Mouse (Mus musculus) ovary, postnatal 36 days (tissue): ENCODE data around the gene Slc41a3.

Experiments used
- DNase-seq: peaks from one replicate; pipeline ENCODE4 v3.0.0; 2022; ENCODE audit warnings: low spot score, mixed read lengths

Slc41a3 gene

DNA sequence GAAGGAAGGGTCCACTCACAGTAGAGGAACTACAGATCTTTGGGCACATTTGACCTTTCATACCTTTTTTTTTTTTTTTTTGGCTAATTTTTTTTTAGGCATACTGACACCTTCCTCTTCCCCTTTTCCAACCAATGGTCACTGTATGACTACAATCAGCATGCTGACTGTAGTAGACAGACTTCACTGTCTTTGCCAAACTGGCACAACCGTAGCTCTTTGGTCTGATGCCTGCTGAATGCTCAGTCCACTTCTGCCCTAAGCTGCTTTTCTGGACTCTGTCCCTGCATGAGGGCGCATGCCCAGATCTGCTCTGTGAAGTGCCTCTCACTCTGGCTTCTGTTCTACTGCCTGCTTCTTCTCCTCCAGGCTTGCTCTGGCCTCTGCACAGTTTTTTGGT is 6.9 kb upstream of the Slc41a3 start:
- DNase-seq: no peak

DNA sequence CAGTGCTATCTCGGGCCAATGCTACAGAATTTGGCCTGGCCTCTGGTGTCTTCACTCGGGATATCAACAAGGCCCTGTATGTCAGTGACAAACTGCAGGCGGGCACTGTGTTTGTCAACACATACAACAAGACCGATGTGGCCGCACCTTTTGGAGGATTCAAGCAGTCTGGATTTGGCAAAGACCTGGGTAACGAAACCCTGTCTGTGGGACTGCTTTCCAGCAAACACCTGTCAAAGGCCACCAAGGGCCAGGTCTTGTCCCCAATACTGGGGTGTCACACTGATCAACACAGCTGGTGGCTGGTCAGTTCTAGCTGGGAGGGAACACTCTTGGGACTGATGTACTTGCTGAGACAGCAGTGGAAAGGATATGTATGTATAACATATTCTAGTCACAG is 6.3 kb upstream of the Slc41a3 start:
- DNase-seq: no peak

DNA sequence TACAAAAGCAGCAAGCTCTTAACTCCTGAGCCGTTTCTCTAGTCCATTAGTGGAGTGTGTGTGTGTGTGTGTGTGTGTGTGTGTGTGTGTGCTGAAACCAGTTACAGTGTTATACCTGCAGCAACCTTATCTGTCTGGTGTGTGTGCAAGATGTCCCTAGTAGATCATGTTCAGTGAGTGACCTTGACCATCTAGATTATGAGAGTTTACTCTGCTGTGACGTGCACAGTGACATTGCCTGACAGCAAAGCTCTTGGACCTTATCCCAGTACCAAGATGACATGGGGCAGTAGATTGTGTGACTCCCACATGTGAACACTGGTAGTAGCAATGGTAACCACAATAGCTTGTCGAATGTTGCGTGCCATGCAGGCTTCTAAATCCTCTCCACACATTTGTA is 4.2 kb upstream of the Slc41a3 start:
- DNase-seq: no peak

DNA sequence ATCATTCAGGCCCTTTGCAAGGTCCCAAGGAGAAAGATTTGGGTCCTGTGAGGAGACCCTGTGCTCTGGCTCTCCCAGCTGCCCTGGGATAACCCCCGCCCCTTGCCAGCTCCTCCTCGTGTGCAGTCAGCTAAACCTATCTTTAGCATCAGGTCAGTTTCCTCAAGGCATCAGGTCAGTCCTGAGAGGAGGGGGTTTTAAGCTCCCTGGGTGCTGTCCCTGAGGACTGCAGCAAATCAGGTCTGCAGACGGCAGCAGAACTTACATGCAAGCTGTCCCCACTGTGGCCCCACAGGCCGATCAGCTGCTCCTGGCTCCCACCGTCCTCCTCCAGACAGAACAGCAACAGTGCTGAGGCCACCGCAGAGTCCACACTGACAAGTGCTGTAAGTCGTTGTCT is 2.8 kb upstream of the Slc41a3 start:
- no peak for DNase-seq

DNA sequence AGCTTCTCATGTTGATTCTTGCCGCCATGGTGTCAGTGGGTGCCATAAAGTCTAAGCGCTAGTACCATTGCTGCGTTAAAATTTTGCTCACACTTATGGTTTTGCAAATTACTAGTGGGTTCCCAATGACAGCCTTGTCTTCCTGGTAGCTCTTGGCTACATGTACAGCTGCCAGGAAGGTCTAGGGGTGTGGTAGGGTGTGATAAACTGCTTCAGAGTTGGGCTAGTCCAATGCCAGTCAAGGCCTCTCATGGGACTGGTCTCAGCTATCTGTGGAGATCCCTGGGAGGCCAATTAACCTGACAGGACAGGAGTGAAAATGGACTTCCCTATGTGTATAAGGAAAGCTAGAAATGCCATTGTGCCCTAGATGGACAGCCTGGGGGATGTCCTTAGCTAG is 2.2 kb upstream of the Slc41a3 start:
- DNase-seq: no peak

DNA sequence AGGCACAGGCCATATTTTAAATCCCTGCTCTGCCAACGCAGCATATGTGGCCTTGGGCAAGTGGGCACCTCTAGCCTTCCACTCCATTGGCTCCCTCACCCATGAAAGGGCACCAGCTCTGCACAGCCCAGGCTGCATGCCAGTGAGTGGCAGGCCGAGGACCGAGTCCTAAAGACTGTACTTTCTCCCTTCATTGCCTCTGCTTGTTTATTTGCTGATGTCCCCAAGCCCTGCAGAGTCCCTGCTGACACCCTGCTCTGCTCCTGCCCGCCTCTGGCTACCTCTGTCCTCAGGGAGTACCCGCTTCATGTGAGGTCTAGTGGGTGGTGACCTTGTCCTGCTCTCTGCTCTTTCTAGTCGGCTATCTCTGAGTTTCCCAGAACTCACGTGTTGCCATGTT is 1.4 kb upstream of the Slc41a3 start:
- no peak for DNase-seq

DNA sequence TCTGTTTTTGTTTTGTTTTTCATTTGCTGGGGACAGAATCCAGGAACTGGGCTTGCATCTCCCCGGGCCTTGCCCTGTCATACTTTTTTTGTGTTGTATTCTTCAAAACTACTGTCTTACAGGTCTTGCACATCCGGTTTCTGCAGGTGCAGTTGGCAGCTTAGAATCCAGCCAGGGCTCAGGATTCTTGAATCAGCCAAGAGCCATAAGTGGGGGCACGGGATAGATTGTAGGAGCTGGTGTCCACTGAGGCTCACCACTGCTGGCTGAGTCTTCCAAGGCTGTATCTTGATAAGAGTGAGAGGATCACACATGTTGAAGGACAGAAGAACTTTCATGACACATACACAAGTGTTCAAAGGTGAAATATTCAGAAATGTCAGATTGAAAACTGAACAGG is 395 bp upstream of the Slc41a3 start:
- DNase-seq: no peak

DNA sequence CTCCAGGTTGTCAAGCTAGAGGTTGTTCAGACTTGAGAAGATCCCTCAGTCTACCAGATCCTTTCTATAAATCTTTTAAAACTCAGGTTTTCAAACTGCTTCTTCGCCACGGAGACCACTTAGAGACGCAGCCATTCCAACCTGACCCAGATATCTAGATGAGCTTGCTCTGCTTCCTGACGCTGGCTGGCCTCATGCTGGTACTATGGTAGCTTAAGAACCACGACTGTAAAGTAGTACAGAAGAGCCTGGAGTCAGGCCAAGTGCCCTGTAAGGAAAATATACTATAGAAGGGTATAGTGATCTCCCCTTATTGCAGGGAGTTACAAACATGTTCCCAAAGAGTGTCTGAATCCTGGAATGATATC is 757 bp downstream of the Slc41a3 start:
- DNase-seq: no peak

DNA sequence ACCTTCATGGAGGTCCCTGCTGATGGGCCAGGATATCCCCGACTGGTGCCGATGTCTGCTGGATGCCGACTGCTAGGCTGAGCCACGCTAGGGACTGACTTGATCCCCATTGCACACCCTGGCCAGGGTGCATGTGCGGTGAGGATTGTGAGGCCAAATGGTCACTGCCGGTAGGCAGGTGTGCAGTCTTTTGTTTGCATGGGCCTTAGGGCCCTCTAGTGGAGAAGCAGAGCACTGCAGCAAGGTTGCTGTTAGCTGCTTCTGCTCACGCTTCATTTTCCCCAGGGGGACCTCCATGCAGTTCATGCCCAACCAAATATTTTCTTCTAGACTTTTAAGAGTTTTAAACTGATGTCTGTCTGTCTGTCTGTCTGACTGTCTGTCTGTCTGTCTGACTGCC is 2.0 kb downstream of the Slc41a3 start:
- peak; percentile 58 for DNase-seq

DNA sequence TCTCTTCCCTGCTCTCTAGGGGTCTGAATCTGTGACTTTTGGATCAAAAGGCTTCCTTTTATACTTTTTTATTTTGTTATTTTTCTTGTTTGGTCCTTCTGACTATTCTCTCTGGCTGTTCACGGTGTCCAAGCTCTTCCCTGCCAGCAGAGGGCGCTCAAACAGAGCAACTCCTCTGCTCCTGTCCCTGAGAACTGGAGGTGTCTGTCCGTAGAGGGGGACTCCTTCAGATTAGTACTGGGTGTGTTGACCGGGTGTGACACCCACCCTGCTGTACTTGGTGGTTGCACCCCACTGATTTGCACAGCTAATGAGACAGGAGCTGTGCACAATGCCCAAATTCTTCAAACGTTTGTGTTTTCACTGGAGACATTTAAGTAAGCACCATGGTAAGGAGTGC is 2.7 kb downstream of the Slc41a3 start:
- peak; percentile 67 for DNase-seq

DNA sequence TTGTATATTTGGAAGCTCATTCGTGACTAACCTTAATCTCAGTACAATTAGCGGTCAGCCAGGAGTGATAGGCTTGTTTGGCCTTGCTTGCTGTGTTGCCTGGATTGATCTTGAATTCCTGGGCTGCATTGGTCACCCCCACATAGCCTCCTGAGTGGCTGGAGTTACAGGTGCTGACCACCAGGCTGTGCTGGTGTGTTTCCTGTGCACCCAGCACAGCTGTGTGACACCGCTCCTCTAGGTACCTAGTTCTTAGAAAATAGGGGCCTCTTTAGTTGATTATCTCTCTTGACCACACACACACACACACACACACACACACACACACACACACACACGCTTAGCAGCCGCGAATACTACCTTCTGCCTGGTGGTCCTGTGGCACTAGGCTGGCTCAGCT is 3.7 kb downstream of the Slc41a3 start:
- DNase-seq: peak; percentile 49

DNA sequence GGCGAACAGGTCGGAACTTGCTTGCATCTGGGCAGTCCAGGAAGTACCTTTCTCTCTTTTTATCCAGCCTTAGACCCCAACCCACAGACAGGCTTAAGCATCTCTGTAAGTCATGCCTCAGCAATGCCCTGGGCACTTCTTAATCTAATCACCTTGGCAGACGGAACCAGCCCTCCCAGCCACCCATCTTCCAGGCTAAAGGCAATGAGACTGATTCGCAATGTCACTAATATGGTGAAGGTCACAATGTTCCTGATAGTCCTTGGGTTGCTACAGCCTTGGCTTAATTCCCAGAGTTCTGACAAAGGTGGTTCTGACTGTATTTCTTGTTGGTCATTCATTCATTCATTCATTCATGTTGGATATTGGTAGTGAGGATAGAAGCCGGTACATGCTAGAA is 5.7 kb downstream of the Slc41a3 start:
- DNase-seq: no peak

DNA sequence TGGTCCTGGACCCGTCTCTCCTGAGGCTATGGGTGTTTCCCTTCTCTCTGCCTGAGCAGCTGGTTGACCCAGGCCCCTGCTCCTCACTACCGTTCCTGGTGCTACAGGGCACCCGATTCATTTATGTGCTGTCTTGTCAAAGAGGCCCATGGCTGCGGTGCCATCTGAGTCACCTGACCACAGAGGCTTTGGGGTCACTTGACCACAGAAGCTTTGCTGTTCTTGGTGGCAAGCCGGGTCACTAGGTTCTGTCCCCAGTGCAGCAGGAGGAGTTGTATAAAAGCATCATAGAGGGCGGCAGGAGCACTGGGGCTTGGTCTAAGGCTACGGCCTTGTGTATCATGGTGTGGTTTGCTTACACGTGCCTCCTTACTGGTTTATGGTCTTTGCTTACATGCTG is 8.8 kb downstream of the Slc41a3 start:
- no peak for DNase-seq

DNA sequence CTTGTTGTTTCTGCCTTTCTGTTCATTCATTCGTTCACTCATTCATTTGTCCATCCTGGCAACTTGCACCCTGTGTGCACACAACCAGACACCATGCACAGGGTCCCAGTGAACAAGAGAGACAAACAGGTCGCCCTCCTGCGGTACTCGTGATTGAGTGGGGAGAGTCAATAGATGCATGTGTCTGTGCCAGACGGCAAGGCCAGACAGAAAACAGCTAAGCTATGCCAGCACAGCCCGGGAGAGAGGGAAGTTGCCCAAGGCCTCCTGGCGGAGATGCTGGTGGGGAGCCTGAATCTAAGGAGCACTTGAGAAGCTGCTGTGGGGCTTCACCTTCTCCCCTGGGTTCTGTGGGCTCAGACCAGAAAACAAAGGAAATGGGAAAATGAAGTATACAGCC is 10.8 kb downstream of the Slc41a3 start:
- peak; percentile 52 for DNase-seq

DNA sequence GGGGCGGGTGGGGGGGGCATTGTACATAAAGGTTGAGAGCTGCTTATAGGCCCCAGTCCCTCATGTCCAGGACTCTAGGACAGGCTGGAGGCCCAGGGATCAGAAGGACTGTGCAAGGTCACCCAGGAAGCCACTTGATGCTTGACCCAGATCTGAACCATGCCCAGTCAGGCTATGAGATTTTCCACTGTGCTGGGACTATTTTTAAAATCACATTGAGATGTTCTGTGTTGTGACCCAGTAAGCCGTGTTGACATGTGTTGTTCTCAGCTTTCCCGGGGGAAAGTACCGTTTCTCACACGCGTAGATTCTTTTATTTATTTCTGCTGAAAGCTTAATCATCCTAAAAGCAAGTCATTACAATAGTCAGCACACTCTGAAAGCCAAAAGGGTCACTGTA is 11.5 kb downstream of the Slc41a3 start:
- DNase-seq: no peak

DNA sequence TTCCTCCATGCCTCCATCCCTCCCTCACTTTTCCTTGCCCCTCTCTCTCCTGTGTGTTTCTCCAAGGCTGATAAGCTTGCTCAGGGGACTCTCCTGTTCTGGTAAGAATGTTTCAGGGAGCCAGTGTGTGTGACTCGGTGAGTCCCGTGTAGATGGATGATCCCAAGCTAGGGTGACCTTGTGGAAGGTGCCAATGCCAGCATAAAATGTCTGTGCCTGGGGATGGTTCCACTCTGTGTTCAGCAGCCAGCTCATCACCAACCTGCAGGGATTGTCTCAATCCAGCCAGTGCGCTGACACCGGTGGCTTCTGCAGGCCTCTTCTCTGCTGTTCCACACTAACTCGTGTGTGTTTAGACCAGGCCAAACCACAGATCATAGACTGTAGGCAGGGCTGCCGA is 12.0 kb downstream of the Slc41a3 start:
- no peak for DNase-seq

DNA sequence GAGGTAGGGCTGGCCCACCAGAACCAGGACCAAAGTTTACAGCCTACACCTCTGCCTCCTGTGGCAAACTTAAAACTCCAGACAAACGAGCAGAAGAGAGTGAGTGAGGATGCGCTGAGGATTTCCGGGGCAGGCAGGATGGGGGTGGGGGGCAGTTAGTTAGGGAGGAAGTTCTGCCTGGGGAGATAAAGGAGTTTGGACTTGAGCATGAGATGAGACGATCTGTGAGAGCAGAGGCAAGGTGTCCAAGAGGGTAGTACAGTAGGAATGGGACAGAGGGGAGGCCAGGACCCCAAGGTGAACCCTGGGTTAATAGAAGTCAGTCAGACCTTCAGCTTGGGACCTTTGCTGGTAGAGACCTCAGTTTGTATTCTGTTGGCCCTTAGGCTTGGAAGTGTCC is 13.7 kb downstream of the Slc41a3 start:
- DNase-seq: no peak

DNA sequence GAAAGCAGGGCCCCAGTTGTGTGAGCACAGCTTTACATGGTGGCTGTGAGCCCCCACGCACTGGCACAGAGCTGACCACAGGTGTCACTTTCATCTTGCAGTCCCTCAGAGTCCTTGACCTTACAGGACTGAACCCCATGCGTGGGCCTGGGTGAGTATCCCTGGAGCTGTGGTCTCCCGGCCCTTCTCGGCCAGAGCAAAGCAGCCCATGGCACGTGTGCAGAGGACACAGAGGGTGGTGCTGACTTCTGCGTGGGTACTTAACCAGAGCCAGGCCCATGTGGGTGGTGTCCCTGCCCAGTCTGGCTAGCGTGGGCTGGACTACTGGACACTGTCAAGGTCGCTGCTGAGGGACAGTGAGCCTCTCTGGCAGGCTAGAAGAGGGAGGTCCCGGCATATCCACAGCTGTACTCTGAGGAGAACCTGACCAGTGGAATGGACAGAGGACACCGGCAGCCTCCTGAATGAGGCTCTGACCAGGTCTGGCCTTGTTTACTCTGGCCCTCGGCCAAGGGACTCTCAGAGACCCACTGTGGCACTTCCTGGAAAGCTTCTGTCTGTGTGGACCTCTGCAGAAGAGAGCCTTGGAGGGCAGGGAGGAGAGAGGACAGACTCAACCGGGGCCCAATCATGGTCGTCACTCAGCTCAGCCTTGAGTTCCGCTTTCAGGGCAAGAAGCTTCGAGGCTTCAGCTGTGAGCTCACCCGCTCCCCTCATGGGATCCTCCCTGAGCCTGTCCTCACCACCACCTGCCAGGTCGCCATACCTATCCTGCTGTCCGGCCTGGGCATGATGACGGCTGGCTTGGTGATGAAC is 14.5 kb downstream of the Slc41a3 start:
- DNase-seq: peak; percentile 30

DNA sequence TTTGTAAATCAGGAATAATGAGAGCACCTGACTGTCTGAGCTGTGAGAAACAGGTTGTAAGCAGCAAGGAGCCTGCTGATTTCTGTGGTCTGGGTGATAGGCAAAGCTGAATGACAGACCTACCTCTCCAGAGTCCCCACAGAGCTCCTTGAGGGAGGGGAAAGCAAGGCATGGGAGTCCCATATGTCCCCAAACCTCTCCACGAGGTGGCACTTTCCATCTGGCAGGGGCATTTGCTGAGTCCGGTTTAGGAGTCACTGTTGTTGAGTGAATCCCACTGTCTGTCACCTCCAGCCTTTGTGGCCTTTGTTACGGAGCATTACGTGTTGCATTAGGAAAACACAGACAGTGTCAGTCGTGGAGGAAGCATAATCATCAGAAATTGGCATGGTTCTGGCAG is 15.4 kb downstream of the Slc41a3 start:
- no peak for DNase-seq

DNA sequence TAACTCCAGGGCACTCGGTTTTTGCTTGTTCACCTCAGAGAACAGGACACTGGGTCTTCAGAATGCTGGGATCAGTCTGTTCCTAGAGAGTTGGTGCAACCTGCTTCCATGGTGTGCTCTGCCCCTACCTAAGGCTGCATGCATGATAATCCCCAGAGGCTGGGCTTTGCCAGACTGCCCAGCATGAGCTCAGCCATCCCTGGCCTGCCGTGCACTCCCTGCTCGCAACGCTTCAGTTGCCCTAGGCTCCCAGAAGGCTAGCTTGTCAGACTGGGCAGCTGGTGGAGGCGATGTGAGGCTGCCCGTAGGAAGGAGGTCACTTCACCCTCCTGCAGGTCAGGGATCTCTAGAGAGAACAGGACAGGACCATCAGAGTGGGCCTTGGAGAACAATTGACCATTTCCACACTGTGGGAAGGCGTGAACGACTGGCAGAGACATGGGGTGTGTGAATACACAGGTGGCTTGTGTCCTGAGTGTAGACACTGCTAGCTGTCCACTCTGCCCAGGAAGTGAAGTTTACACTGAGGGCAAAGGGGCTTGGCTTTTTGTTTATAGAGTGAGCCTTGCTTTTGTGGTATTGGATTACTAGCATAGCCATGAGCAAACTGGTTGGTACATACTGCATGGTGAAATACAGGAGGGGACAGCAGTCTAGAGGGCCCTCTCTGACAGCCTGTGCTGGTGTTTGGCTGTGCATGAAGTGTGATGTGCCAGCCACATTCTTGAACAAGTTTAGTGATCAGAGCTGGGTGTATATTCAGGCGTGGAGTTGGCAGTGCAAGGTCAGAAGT is 16.5 kb downstream of the Slc41a3 start:
- DNase-seq: no peak

DNA sequence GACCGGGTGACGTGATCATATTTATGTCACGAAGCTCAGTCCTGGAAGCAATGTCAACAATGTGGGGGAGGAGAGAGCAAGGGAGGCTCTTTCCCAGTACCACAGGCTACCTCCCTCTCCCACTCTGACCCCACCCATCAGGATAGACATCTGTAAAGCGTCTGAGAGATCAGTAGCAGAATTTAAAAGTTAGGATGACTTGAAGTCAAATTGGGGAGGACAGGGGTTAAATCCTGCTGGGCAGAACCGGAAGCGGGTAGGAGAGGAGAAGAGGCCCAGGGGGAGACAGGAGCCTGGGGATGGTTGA is 17.0 kb downstream of the Slc41a3 start:
- DNase-seq: no peak

DNA sequence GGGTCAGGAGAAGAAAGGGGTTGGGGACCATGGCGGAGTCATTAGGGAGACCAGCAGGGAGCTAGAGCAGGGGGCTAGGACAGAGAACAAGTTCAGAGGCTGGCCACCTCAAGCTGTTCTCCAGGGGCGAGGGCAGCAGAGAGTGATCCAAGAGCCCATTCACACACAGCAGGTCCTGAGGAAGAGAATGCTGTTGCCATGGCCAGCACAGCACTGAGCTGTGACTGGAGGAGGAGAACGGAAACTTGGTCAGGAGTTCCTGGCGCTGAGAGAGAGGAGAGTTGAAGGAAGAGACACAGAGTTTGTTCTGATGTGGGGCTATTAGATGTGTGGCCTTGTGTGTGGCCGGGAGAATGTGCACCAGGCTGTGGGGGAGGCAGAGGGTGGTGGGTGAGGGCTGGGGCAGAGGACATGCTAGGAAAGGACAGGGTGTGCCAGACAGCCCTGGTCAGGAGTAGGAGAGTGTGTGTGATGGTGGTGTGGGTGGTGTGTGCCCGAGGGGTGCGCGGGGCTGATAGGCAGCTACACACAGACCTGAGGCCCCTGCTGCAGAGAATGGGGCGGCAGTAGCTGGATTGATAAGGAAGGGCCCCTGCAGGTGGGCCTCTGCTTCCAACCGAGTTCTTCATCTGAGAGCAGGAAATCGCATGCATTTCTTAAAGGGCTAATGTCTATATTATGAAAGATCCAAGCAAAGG is 18.4 kb downstream of the Slc41a3 start:
- peak; percentile 32 for DNase-seq

DNA sequence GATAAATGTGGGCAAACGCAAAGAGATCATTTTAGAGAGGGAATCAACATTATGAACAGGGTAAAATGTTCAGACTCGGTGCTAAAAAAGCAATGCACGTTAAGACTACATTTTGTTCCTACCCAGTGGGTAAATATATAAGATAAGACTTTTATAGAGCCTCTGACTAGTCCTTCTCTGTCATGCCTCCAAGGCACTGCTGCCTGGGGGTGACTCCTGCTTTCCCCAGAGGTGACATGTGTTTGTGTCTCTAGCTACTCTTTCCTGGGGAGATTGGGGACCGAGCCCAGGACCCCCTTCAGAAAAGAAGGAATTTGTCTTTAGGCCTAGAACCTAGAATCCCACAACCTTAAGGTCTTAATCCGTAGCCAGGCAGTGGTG is 18.9 kb downstream of the Slc41a3 start:
- DNase-seq: no peak
